Mouse (Mus musculus): ENCODE data around the gene Olfr1453.
"Not testable (repeated sequence)": the region's sequence is repeated elsewhere in the genome, so short reads cannot be mapped to it uniquely, and the experiment has no call there.

Gene Olfr1453

GRCm38 (mm10) chr19:13028227-13028626 is at the start of gene Olfr1453:
Gene Olfr1453 (minus strand): TSS chr19:13028327.
- no peak for DNase-seq (ENCODE audit: low spot score)

- no peak for DNase-seq (ENCODE audit: low spot score)
These were observed 32.2 kb upstream of the Olfr1453 start, which contains the start of gene Olfr1454 for GRCm38 (mm10) chr19:13060310-13060709. Gene Olfr1454 (plus strand): TSS chr19:13060610.

- no peak for DNase-seq (ENCODE audit: low spot score)
These were observed 33.4 kb downstream of the Olfr1453 start, which contains the start of gene Olfr1451 for GRCm38 (mm10) chr19:12994714-12995113. Gene Olfr1451 (plus strand): TSS chr19:12995014.

- DNase-seq (ENCODE audit: low spot score), result not testable (repeated sequence)
These were observed 35.8 kb downstream of the Olfr1453 start for GRCm38 (mm10) chr19:12992316-12992715.
